Mouse (Mus musculus) midbrain, embryonic 14.5 days (tissue): ENCODE data around the gene Tle3. TPM values are rescaled to one million over a fixed set of nuclear protein-coding genes. Genes with fewer than 3 reads are reported as not detected.

ENCODE experiments used
- ATAC-seq: fragments of 200-750 bp; cut with Nextera tagmentation; 2 replicates; pipeline ENCODE4 v1.8.0; 2017; ENCODE audit warnings: moderate number of reproducible peaks, moderate library complexity; ENCODE audit not compliant: low FRiP score, low TSS enrichment
- DNase-seq: peaks from one replicate; pipeline ENCODE4 v3.0.0-alpha.2; 2015
- H3K27ac ChIP-seq: fragments of 300-500 bp; sonication (generic); replicated peaks from 2 replicates; pipeline ENCODE4 v1.5.1; 2014; ENCODE audit warnings: mild to moderate bottlenecking, low read depth, low read length, moderate library complexity
- H3K27me3 ChIP-seq: fragments of 300-500 bp; sonication (generic); 2 replicates; pipeline ENCODE4 v1.6.1; 2014; ENCODE audit warnings: low read length, control low read depth, mixed read lengths; ENCODE audit not compliant: control insufficient read depth, insufficient read depth
- H3K36me3 ChIP-seq: fragments of 300-500 bp; sonication (generic); 2 replicates; pipeline ENCODE4 v1.6.1; 2014; ENCODE audit warnings: low read length, control low read depth; ENCODE audit not compliant: control insufficient read depth, insufficient read depth
- H3K4me1 ChIP-seq: fragments of 300-500 bp; sonication (generic); 2 replicates; pipeline ENCODE4 v1.6.1; 2014; ENCODE audit warnings: mild to moderate bottlenecking, antibody characterized with exemption, low read length, control low read depth; ENCODE audit not compliant: control insufficient read depth, insufficient read depth
- H3K4me2 ChIP-seq: fragments of 300-500 bp; sonication (generic); 2 replicates; pipeline ENCODE4 v1.6.1; 2014; ENCODE audit warnings: mild to moderate bottlenecking, low read length, moderate library complexity
- H3K4me3 ChIP-seq: fragments of 300-500 bp; sonication (generic); replicated peaks from 2 replicates; pipeline ENCODE4 v1.5.1; 2014; ENCODE audit warnings: low read depth, low read length
- H3K9ac ChIP-seq: fragments of 300-500 bp; sonication (generic); replicated peaks from 2 replicates; pipeline ENCODE4 v1.6.1; 2014; ENCODE audit warnings: mild to moderate bottlenecking, low read length, moderate library complexity
- H3K9me3 ChIP-seq: fragments of 300-500 bp; sonication (generic); 2 replicates; pipeline ENCODE4 v1.6.1; 2016; ENCODE audit warnings: low read length, control low read depth, mixed read lengths; ENCODE audit not compliant: control insufficient read depth
- WGBS: fragments of 180-500 bp; shearing (Covaris S2); extraction: QIAGEN DNeasy Blood & Tissue Kit; methylation state at CpG from one replicate; pipeline ENCODE4 v1.1.7; 2014; 5-methylcytosine and 5-hydroxymethylcytosine counted together
- polyA plus RNA-seq: library from polyadenylated mRNA; unstranded; fragments of >200 nt; fragmentation: Nextera tagmentation; extraction: Ambion mirVana; gene quantifications from 2 replicates; pipeline ENCODE4 v1.2.1, GENCODE M21; 2014

Tle3 gene
- polyA plus RNA-seq, 1 experiment from 2014 or later = 43.8 TPM

GRCm38 (mm10) chr9:61445151-61445550 lies 73.0 kb downstream of the Tle3 start:
- DNase-seq (no peak), ATAC-seq (no peak)
- 85% methylated on average over 2 of the region's 2 CpGs for WGBS
- Histone ChIP-seq H3K9me3 (no peaks in the 10 kb centered on the region), H3K27me3 (no peaks in the 10 kb centered on the region), H3K4me3 (no peak overlapping the region), H3K27ac (no peak overlapping the region), H3K36me3 (no peaks in the 10 kb centered on the region), H3K4me1 (peaks cover 30% of the 10 kb centered on the region), H3K4me2 (no peak overlapping the region), H3K9ac (no peak overlapping the region)

GRCm38 (mm10) chr9:61445711-61446222 lies 73.6 kb downstream of the Tle3 start:
- WGBS = 5% methylated on average over 5 of the region's 5 CpGs
- H3K4me3 ChIP-seq = no peak overlapping the region
- H3K4me2 ChIP-seq = no peak overlapping the region
- no peak overlapping the region for H3K27ac ChIP-seq
- H3K36me3 ChIP-seq = no peaks in the 10 kb centered on the region
- peak; percentile 8; the same call in 1 of the 2 replicates for ATAC-seq
- no peaks in the 10 kb centered on the region for H3K27me3 ChIP-seq
- H3K4me1 ChIP-seq = peaks cover 30% of the 10 kb centered on the region
- peak; percentile 39 for DNase-seq
- H3K9ac ChIP-seq = no peak overlapping the region
- H3K9me3 ChIP-seq = no peaks in the 10 kb centered on the region

- DNase-seq (no peak), ATAC-seq (no peak)
- Histone ChIP-seq H3K4me1 (peaks cover 20% of the 10 kb centered on the region), H3K9me3 (no peaks in the 10 kb centered on the region), H3K4me2 (no peak overlapping the region), H3K27me3 (no peaks in the 10 kb centered on the region), H3K9ac (no peak overlapping the region), H3K27ac (no peak overlapping the region), H3K4me3 (no peak overlapping the region), H3K36me3 (no peaks in the 10 kb centered on the region)
- WGBS = 69% methylated on average over 2 of the region's 2 CpGs
Observed at GRCm38 (mm10) chr9:61446965-61447364, 74.8 kb downstream of the Tle3 start.

GRCm38 (mm10) chr9:61449363-61449904 lies 77.3 kb downstream of the Tle3 start:
- Histone ChIP-seq H3K4me1 (peaks cover 7% of the 10 kb centered on the region; the same call in 1 of the 2 replicates), H3K4me3 (no peak overlapping the region), H3K9me3 (no peaks in the 10 kb centered on the region), H3K9ac (no peak overlapping the region), H3K4me2 (no peak overlapping the region), H3K36me3 (no peaks in the 10 kb centered on the region), H3K27ac (no peak overlapping the region), H3K27me3 (no peaks in the 10 kb centered on the region)
- ATAC-seq (no peak), DNase-seq (no peak)
- 78% methylated on average over 5 of the region's 5 CpGs for WGBS

GRCm38 (mm10) chr9:61452081-61452480 lies 79.9 kb downstream of the Tle3 start:
- H3K9ac ChIP-seq = no peak overlapping the region
- no peaks in the 10 kb centered on the region for H3K9me3 ChIP-seq
- H3K27ac ChIP-seq = no peak overlapping the region
- H3K36me3 ChIP-seq = no peaks in the 10 kb centered on the region
- H3K4me3 ChIP-seq = no peak overlapping the region
- no peaks in the 10 kb centered on the region for H3K27me3 ChIP-seq
- WGBS = 96% methylated on average over 1 of the region's 1 CpGs
- ATAC-seq (no peak), DNase-seq (no peak)
- H3K4me2 ChIP-seq = no peak overlapping the region
- H3K4me1 ChIP-seq = peaks cover 7% of the 10 kb centered on the region; the same call in 1 of the 2 replicates

- 82% methylated on average over 6 of the region's 6 CpGs for WGBS
- Histone ChIP-seq H3K4me3 (no peak overlapping the region), H3K27ac (no peak overlapping the region), H3K36me3 (no peaks in the 10 kb centered on the region), H3K9me3 (no peaks in the 10 kb centered on the region), H3K9ac (no peak overlapping the region), H3K27me3 (no peaks in the 10 kb centered on the region), H3K4me2 (no peak overlapping the region), H3K4me1 (peaks cover 8% of the 10 kb centered on the region; the same call in 1 of the 2 replicates)
- ATAC-seq (no peak), DNase-seq (no peak)
Observed at GRCm38 (mm10) chr9:61455861-61456261, 83.7 kb downstream of the Tle3 start.

GRCm38 (mm10) chr9:61456441-61457161 lies 84.4 kb downstream of the Tle3 start:
- Histone ChIP-seq H3K27me3 (no peaks in the 10 kb centered on the region), H3K4me1 (peaks cover 12% of the 10 kb centered on the region), H3K9me3 (no peaks in the 10 kb centered on the region), H3K9ac (no peak overlapping the region), H3K4me2 (no peak overlapping the region), H3K27ac (no peak overlapping the region), H3K4me3 (no peak overlapping the region), H3K36me3 (no peaks in the 10 kb centered on the region)
- 66% methylated on average over 5 of the region's 5 CpGs for WGBS
- no peak for DNase-seq
- ATAC-seq = no peak

- Histone ChIP-seq H3K27me3 (no peaks in the 10 kb centered on the region), H3K36me3 (no peaks in the 10 kb centered on the region), H3K4me3 (no peak overlapping the region), H3K27ac (no peak overlapping the region), H3K9ac (no peak overlapping the region), H3K4me2 (no peak overlapping the region), H3K9me3 (no peaks in the 10 kb centered on the region), H3K4me1 (peaks cover 12% of the 10 kb centered on the region)
- WGBS = 43% methylated on average over 10 of the region's 10 CpGs
- DNase-seq (no peak), ATAC-seq (no peak)
Observed at GRCm38 (mm10) chr9:61457162-61457523, 85.0 kb downstream of the Tle3 start.

GRCm38 (mm10) chr9:61461859-61462258 lies 89.7 kb downstream of the Tle3 start:
- ATAC-seq (no peak), DNase-seq (no peak)
- whole genome bisulfite sequencing = 23% methylated on average over 4 of the region's 4 CpGs
- peaks cover 7% of the 10 kb centered on the region for H3K4me1 ChIP-seq
- no peaks in the 10 kb centered on the region; the same call in 1 of the 2 replicates for H3K9me3 ChIP-seq
- no peak overlapping the region for H3K4me2 ChIP-seq
- H3K36me3 ChIP-seq = no peaks in the 10 kb centered on the region
- H3K27ac ChIP-seq = no peak overlapping the region
- no peaks in the 10 kb centered on the region for H3K27me3 ChIP-seq
- no peak overlapping the region for H3K4me3 ChIP-seq
- H3K9ac ChIP-seq = no peak overlapping the region
